Mouse (Mus musculus): ENCODE measurements around the gene D7Ertd443e. TPM values are rescaled to one million over a fixed set of nuclear protein-coding genes. Genes with fewer than 3 reads are reported as not detected.

Gene D7Ertd443e
- polyA plus RNA-seq, 1 experiment from 2014 or later: 0.13 TPM

DNA sequence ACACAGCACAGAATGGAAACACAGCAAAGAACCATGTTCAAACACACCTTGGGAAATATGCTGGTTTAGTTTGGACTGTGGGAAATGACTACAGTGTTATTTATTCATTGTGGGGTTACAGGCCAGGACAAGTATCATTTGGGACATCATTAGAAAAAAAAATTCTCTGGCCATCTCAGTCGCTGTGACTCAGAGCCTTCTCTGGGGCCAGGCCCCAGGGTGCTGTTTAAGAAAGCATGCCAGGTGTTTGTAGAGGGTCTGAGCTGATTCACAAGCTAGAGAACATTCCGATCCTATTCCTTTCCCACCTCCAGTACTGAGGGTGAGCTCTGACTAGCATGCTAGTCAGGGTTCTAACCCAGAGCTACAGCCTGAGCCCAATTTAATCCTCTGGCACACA is 148.1 kb downstream of the D7Ertd443e start:
- Histone ChIP-seq H3K9ac (replicated peaks) (no peak overlapping the region), H3K4me3 (replicated peaks) (no peak overlapping the region), H3K27ac (no peak overlapping the region), H3K27me3 (no peaks in the 10 kb centered on the region), H3K4me2 (replicated peaks) (no peak overlapping the region), H3K4me1 (replicated peaks) (no peaks in the 10 kb centered on the region), H3K36me3 (no peaks in the 10 kb centered on the region), H3K9me3 (no peaks in the 10 kb centered on the region)
- 77% methylated on average over 2 of the region's 2 CpGs for WGBS
- no peak for ATAC-seq

DNA sequence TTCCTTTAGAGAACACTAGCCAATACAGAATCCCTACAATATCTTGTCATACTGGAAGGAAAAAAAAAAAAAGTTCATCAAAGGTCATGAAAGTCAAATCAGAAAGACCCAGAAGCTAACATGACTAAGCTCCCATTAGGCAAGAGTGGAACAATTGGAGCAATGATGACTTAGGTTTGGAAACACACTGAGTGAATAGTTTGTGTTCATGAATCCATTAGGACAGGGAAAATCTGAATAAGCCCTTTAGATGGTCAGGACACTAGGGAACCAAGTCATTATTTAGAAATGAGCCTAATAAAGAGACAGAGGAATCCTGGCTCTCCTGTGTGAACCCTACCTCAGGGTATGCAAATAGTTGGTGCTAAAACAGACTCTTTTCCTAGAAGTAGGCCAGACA is 148.7 kb downstream of the D7Ertd443e start:
- H3K27me3 ChIP-seq: no peaks in the 10 kb centered on the region
- no peak for ATAC-seq
- H3K4me3 ChIP-seq (replicated peaks): no peak overlapping the region
- H3K36me3 ChIP-seq: no peaks in the 10 kb centered on the region
- no peak overlapping the region for H3K9ac ChIP-seq (replicated peaks)
- H3K27ac ChIP-seq: no peak overlapping the region
- H3K4me2 ChIP-seq (replicated peaks): no peak overlapping the region
- no peaks in the 10 kb centered on the region for H3K4me1 ChIP-seq (replicated peaks)
- H3K9me3 ChIP-seq: no peaks in the 10 kb centered on the region

DNA sequence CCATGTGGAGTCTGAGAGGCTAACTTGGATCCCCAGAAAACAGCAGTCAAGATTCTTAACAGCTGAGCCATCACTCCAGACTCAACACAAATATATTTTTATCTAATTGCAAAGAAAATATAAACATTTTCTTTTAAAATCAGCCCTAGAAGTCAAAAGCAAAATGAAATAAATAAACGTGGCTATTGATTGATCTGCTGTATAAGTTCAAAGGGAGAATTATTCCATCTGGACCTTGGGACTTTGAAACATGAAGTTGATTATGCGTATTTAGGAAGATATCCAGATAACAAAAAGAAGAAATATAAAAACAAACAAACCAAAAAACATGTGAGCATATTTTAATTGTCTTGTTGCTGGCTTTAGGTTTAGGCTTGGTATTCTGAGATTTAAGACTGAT is 149.9 kb downstream of the D7Ertd443e start:
- H3K9ac ChIP-seq (replicated peaks): no peak overlapping the region
- H3K27me3 ChIP-seq: no peaks in the 10 kb centered on the region
- H3K36me3 ChIP-seq: no peaks in the 10 kb centered on the region
- H3K27ac ChIP-seq: no peak overlapping the region
- ATAC-seq: no peak
- H3K4me2 ChIP-seq (replicated peaks): no peak overlapping the region
- H3K4me1 ChIP-seq (replicated peaks): no peaks in the 10 kb centered on the region
- WGBS: 80% methylated on average over 2 of the region's 2 CpGs
- H3K4me3 ChIP-seq (replicated peaks): no peak overlapping the region
- no peaks in the 10 kb centered on the region for H3K9me3 ChIP-seq

DNA sequence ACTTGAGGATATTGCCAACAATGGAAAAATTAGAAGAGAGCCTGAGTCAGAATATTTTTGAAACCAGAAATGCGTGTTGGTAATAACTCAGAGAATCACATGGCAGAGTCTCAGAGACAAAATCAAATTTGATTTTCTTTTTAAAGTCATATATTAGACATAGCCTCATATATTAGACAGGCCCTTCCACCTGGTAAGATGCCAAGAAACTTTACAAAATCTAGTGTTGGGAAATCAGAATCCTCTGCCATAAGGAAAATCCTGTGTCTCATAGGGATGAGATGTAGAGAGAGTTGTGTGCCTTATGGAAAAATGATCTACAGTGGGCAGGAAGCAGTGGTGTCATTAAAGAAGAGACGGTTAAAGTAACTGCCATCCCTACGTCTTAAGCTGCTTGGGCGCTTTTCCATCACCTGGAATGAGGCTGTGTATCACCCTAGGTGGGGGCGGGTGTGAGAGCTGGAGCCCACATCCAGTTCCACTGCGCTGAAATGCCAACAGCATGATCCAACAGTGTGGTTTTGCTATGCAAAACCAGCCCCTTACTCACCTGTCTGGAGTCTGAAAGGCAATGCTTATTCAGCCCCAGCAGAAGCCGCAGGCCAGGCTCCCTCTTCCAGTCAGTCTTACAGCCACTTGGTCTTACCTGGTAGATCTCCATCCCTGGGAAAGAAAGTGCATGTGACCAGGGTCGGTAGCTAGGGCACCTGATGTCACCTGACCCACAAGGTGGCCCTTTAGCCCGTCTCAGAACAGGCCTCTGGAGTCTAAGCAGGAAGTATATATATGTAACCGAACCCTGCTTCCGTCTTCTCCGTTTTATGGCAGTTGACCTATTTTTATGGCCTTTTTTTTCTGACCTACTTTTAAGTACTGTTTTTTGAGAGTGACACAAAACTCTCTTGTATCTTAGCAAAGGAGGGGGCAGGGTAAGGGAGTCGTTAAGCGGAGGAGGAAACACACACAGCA is 153.8 kb downstream of the D7Ertd443e start, which contains the start of gene Adam12:
Adam12 (minus strand) TSS at position 769 of the 969 bp plus-strand sequence.
- Histone ChIP-seq H3K36me3 (no peaks in the 10 kb centered on the region), H3K27ac (no peak within 1 kb of the TSS), H3K4me2 (replicated peaks) (no peak within 1 kb of the TSS), H3K9ac (replicated peaks) (no peak within 1 kb of the TSS), H3K4me1 (replicated peaks) (peaks cover 8% of the 10 kb centered on the region), H3K9me3 (no peaks in the 10 kb centered on the region), H3K4me3 (replicated peaks) (no peak within 1 kb of the TSS), H3K27me3 (peaks cover 2% of the 10 kb centered on the region)
- no peak for ATAC-seq
- 78% methylated on average over 14 of the region's 14 CpGs for WGBS

DNA sequence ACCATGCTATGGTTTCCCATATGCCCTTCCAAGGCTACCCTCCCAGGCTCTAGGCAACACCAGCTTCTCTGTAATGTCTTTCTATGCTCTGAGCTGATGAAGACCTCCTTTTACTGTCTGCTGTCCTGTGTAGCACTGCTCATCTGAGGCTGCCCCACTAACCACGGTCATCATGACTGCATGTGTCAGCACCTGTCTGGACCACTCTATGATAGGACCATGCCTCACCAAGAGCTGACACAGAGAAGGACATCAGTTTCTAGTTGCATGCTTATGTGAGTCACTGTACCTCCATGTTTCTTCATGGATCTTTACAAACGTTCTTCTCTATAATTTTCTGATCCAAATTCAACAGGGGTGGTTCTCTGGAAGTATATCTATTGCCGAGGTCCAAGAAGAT is 154.8 kb downstream of the D7Ertd443e start:
- no peak overlapping the region for H3K4me2 ChIP-seq (replicated peaks)
- ATAC-seq: no peak
- peaks cover 8% of the 10 kb centered on the region for H3K4me1 ChIP-seq (replicated peaks)
- peaks cover 11% of the 10 kb centered on the region for H3K27me3 ChIP-seq
- no peak overlapping the region for H3K4me3 ChIP-seq (replicated peaks)
- no peak overlapping the region for H3K9ac ChIP-seq (replicated peaks)
- no peak overlapping the region for H3K27ac ChIP-seq
- H3K36me3 ChIP-seq: no peaks in the 10 kb centered on the region
- WGBS: 92% methylated on average over 3 of the region's 3 CpGs
- H3K9me3 ChIP-seq: no peaks in the 10 kb centered on the region

DNA sequence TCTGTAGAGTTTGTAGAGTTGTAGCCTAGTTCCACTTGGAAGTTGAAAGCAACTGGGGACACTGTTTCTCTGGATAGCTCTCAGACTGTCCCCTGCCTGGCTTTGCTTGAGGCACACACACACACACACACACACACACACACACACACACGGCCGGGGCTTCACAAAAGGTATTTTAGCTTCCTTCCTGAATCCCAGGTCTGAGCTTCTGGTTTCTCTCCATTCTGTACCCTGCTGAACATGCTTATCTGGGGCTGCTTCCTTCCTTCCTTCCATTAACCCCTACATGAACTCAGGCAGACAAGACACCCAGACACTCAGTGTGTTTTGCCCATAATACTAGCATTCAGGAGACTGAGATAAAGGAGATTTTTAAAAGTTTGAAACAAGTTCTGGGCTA is 155.6 kb downstream of the D7Ertd443e start:
- no peak overlapping the region for H3K27ac ChIP-seq
- no peaks in the 10 kb centered on the region for H3K36me3 ChIP-seq
- H3K4me2 ChIP-seq (replicated peaks): no peak overlapping the region
- no peak overlapping the region for H3K9ac ChIP-seq (replicated peaks)
- H3K27me3 ChIP-seq: peaks cover 16% of the 10 kb centered on the region
- no peak overlapping the region for H3K4me3 ChIP-seq (replicated peaks)
- ATAC-seq: no peak
- H3K4me1 ChIP-seq (replicated peaks): peaks cover 12% of the 10 kb centered on the region
- 89% methylated on average over 2 of the region's 2 CpGs for WGBS
- H3K9me3 ChIP-seq: no peaks in the 10 kb centered on the region

DNA sequence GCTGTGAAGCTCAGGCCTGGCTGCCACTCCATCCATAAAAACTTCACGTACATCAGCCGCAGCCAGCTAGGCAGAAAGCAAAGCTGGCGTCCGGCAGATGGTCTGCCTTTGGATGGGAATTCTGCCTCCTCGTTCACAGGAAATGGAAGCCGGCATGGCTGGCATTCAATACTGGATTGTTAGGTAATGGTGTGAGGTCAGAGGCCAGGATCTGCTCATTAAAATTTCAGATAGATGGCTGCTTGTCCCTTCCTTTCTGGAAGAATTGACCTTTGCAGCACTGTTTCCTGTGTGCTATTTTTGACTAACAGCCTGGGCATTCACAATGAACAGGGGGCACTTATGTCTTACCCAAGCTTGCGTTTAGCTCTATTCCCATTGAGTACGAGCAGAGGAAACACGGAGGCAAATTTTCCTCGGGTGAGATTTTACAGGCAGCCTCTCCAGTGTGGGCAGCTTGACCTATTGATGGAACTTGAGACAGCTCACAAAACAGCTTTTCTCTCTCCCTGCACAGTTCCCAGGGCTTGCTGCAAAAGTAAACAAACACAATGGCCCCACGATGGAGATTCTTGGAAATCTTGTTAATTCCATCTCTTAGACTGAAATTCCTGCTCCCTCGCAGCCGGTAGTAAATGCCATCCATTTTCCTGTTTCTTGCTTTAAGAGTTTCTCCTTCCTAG is 157.5 kb downstream of the D7Ertd443e start:
- no peak for ATAC-seq
- Histone ChIP-seq H3K4me3 (replicated peaks) (no peak overlapping the region), H3K4me2 (replicated peaks) (no peak overlapping the region), H3K36me3 (no peaks in the 10 kb centered on the region), H3K27me3 (peaks cover 20% of the 10 kb centered on the region), H3K27ac (no peak overlapping the region; the same call in 1 of the 2 replicates), H3K4me1 (replicated peaks) (peaks cover 20% of the 10 kb centered on the region), H3K9me3 (no peaks in the 10 kb centered on the region), H3K9ac (replicated peaks) (no peak overlapping the region)
- 32% methylated on average over 13 of the region's 13 CpGs for WGBS

DNA sequence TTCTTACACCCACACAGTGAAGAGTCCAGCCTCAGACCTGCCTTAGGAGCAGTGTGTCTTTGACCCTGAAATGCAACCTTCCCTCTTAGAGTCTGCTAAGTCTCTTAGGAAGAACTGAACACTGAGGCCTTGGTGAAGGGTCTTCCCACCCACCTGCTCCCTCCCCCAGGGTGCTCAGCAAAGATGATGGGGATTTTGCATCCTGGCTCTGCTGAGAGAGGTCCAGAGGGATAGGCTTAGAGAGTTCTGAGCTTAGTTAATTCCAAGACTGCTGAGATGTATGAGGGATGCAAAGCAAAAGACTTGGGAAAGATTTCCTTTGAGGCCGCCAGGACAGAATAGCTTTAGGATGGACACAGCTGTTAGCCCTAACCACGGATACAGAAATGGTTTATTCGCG is 158.4 kb downstream of the D7Ertd443e start:
- Histone ChIP-seq H3K9ac (replicated peaks) (no peak overlapping the region), H3K4me3 (replicated peaks) (no peak overlapping the region), H3K4me1 (replicated peaks) (peaks cover 20% of the 10 kb centered on the region), H3K27ac (no peak overlapping the region), H3K9me3 (no peaks in the 10 kb centered on the region), H3K27me3 (peaks cover 20% of the 10 kb centered on the region), H3K4me2 (replicated peaks) (no peak overlapping the region), H3K36me3 (no peaks in the 10 kb centered on the region)
- no peak for ATAC-seq
- 65% methylated on average over 4 of the region's 4 CpGs for WGBS

DNA sequence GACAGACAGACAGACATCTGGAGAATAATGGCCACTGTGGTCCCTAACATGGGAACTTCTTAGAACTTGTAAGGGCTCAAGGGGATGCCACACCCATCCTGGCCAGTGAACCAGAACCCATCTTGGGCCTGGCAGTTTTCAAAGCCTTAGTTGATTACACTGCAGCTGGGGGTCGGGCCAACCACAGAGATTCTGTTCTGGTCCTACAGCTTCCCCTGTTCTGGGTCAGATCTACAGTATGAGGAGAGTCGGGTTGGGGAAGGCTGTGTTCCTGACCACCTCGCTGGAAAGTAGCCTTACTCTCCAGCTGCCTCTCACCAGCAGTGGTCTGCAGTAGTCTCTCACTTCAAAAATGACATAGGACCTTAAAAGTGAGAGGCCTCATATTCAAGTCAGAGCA is 159.2 kb downstream of the D7Ertd443e start:
- Histone ChIP-seq H3K9ac (replicated peaks) (no peak overlapping the region), H3K36me3 (no peaks in the 10 kb centered on the region), H3K9me3 (no peaks in the 10 kb centered on the region), H3K4me1 (replicated peaks) (peaks cover 20% of the 10 kb centered on the region), H3K4me3 (replicated peaks) (no peak overlapping the region), H3K27me3 (peaks cover 20% of the 10 kb centered on the region), H3K4me2 (replicated peaks) (no peak overlapping the region), H3K27ac (no peak overlapping the region)
- 71% methylated on average over 3 of the region's 3 CpGs for WGBS
- no peak for ATAC-seq

DNA sequence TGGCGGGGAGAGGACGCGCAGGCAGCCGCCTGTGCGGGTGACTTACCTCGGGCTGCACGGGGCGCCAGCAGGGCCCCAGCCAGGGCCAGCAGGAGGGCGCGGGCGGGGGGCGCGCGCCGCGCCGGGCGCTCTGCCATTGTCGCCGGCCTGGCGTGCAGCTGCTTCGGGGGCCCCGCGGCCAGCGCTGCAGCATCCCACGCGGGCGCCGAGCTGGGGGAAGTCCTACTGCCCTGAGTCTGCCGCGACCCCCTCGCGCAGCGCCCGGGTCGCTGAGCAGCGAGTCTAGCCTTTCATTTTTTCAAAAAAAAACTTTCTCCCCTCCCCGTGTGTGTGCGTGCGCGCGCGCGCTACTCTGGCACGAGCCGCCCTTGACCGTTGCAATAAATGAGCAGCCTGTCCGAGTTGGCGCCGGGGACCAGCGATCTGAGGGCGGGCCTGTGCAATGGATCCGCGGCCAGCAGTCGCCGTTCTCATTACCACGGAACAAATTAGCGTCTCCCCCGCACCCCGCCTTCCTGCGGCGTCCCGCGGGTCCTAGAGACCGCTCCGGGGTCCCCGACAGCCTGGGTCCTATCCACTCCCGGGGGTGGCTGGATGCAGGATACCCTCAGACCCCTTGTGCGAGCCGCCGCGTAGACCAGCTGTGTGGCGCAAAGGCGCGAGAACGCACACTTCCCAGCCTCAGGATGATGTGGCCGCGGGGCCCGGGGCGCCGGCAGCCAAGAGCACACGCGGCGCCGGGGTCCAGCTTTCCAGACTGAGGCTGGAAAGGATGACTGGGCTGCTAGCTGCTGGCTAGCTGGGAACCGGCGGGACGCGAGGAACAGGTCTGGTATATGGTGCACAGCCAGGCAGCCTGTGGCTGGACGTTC is 160.5 kb downstream of the D7Ertd443e start:
- Histone ChIP-seq H3K4me3 (replicated peaks) (peak overlapping the region; percentile 63), H3K4me1 (replicated peaks) (peaks cover 20% of the 10 kb centered on the region), H3K9me3 (no peaks in the 10 kb centered on the region), H3K4me2 (replicated peaks) (peak overlapping the region; percentile 96), H3K9ac (replicated peaks) (peak overlapping the region; percentile 68), H3K36me3 (no peaks in the 10 kb centered on the region), H3K27me3 (peaks cover 20% of the 10 kb centered on the region), H3K27ac (peak overlapping the region; percentile 31; the same call in 1 of the 2 replicates)
- WGBS: under 1% methylated on average over 79 of the region's 90 CpGs
- ATAC-seq: peak; percentile 82

DNA sequence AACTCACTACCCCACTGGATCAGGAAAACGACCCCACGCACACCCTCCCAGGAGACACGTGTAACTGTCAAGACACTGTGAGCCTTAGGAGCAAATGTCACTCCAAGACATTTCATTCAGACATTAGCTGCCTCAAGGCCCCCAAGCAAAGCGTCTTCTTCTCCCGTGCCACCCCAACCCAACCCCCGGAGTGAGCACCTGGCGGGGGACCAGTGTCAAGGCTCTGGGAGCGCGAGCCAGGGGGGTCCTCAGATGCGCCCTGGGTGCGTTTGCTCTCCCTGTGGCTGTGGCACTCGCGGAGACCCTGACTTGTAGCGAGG is 161.1 kb downstream of the D7Ertd443e start:
- H3K4me1 ChIP-seq (replicated peaks): peaks cover 20% of the 10 kb centered on the region
- H3K4me3 ChIP-seq (replicated peaks): peak overlapping the region; percentile 63
- peak overlapping the region; percentile 68 for H3K9ac ChIP-seq (replicated peaks)
- H3K4me2 ChIP-seq (replicated peaks): peak overlapping the region; percentile 96
- no peak; the same call in 1 of the 2 replicates for ATAC-seq
- peaks cover 20% of the 10 kb centered on the region for H3K27me3 ChIP-seq
- H3K9me3 ChIP-seq: no peaks in the 10 kb centered on the region
- no peaks in the 10 kb centered on the region for H3K36me3 ChIP-seq
- 0% methylated on average over 14 of the region's 14 CpGs for WGBS
- H3K27ac ChIP-seq: no peak overlapping the region
